Comparison of ENCODE assay signal across 10 mouse cellular contexts in the genomic region with DNA sequence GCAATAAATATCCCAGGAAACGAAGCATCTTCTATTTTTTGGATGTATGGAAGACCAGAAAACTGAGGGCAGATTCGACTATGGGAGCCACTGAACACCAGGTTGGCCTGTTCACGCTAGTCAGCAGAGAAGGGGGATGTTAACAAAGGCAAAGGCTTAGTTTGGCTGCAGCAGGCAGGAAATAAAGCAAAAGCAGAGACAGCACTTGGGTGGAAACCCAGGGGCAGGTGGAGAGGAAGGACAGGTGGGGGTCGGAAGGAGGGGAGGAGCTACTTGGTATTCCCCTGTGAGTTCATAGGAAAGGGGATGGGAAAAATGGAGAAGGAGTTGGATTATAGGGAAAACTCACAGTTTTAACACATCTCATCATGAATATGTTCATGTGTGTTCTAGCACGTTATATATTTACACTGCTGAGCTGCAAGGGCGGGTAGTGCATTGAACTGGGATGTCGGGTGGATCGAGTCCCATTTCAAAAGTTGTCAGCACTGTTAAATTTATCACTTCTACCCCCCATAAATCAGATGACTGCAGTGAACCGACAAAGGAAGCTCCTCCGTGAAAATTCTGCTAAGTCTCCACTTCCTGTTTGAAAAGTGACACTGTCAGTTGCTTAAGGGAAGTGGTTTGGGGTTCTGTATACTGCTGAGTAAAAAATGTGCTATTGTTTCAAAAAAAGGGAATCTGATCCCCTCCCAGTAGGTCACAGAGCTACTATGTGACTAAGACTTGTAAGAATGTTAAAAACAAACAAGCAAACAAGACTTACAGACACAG. TPM values are rescaled to one million over a fixed set of nuclear protein-coding genes. Genes with fewer than 3 reads are reported as not detected.
DNase-seq lines count a peak whose midpoint lies in the region; ATAC-seq and TF ChIP-seq lines count a peak whose summit lies in the region.
"Had no signal": no experiment of that assay in that cellular context is flagged by ENCODE, and none has a peak within 500 bp of the region (broad histone marks: within the 10 kb centered on the region; RNA-seq: fewer than 3 reads in every experiment).

No protein-coding gene starts in this region.

- H3K9me3 ChIP-seq in intestine, embryonic 15.5 days: no peaks in the 10 kb centered on the region

- peak; percentile 41 for DNase-seq in kidney, adult 2 months
- DNase-seq in kidney, postnatal 25 days: no peak
- DNase-seq in MEL-GATA-1-ER (ENCODE audit: extremely low read depth, low read depth): peak; percentile 59
- no peak for DNase-seq in layer of hippocampus, adult 9-11 months
- DNase-seq in spleen, postnatal 10 days (ENCODE audit: low spot score in 2 of 2): no peak
- DNase-seq: layer of hippocampus, postnatal 36 days; right cerebral cortex, postnatal 25 days had no signal

- no peak overlapping the region for H3K27ac ChIP-seq in kidney, adult 2 months (ENCODE audit: insufficient read depth, low read depth, low read length)
- no peak overlapping the region for H3K27ac ChIP-seq in intestine, embryonic 15.5 days

- no peaks in the 10 kb centered on the region for H3K36me3 ChIP-seq in kidney, adult 2 months (ENCODE audit: control insufficient read depth, insufficient read depth, low read length)
- H3K36me3 ChIP-seq in intestine, embryonic 15.5 days: no peaks in the 10 kb centered on the region

- TF ChIP-seq POLR2A in kidney, adult 2 months (IDR thresholded peaks at IDR 0.05; ENCODE audit: low read depth, low read length): no peak

- peak overlapping the region; percentile 11; the same call in 1 of the 2 replicates for H3K4me2 ChIP-seq in intestine, embryonic 15.5 days (replicated peaks)

- WGBS in kidney, adult 2 months: 19% methylated on average over 10 of the region's 10 CpGs
- WGBS in intestine, embryonic 15.5 days: 27% methylated on average over 10 of the region's 10 CpGs

- no peak overlapping the region for H3K4me3 ChIP-seq in kidney, adult 2 months (ENCODE audit: insufficient read depth, low read depth, low read length)
- no peak overlapping the region for H3K4me3 ChIP-seq in intestine, embryonic 15.5 days (replicated peaks)

- no peak for TF ChIP-seq CTCF in kidney, adult 2 months (conservative IDR thresholded peaks at IDR 0.05; ENCODE audit: insufficient read depth, insufficient read length, low read depth, low read length)

- no peaks in the 10 kb centered on the region for H3K4me1 ChIP-seq in kidney, adult 2 months (ENCODE audit: control insufficient read depth, insufficient read depth, low read length)
- peaks cover 10% of the 10 kb centered on the region for H3K4me1 ChIP-seq in intestine, embryonic 15.5 days (replicated peaks)

- H3K27me3 ChIP-seq in kidney, adult 2 months (replicated peaks; ENCODE audit: control insufficient read depth, insufficient read depth, low read length): no peaks in the 10 kb centered on the region
- no peaks in the 10 kb centered on the region for H3K27me3 ChIP-seq in intestine, embryonic 15.5 days (replicated peaks)

- no peak overlapping the region for H3K9ac ChIP-seq in intestine, embryonic 15.5 days

- 0 out of 2 replicates have a peak, but pooled peaks have one; percentile 53 for ATAC-seq in intestine, embryonic 15.5 days
- peak; percentile 77 for ATAC-seq in neutrophil, adult 5-6 weeks (ENCODE audit: extremely low read depth, insufficient number of reproducible peaks, low FRiP score, poor library complexity, severe bottlenecking)
- ATAC-seq in megakaryocyte-erythroid progenitor cell, adult 5-6 weeks (replicated peaks; ENCODE audit: low FRiP score, low TSS enrichment, poor library complexity, severe bottlenecking): no peak

RNA-seq across cellular contexts. Expression of gene Slc9a9, which starts 21.8 kb away (rescaled TPM):
- 1.2 and 1.5 TPM in 2 replicates for polyA plus RNA-seq in kidney, adult 2 months (2012; rRNA removed)
- polyA plus RNA-seq in intestine, embryonic 15.5 days (2015; fragmentation: Nextera tagmentation; extraction: Ambion mirVana): 2.4 and 3.0 TPM in 2 replicates
- 29.0 and 31.4 TPM in 2 replicates for total RNA-seq in neutrophil, adult 5-6 weeks (2017)
- 3.0 and 5.7 TPM in 2 replicates for total RNA-seq in megakaryocyte-erythroid progenitor cell, adult 5-6 weeks (2014; fragmentation: Nextera tagmentation)
- total RNA-seq in megakaryocyte-erythroid progenitor cell, adult 5-6 weeks (2017): 2.9 and 6.1 TPM in 2 replicates

Comparison
In these comparisons a context has a peak if more than half of its experiments do, and no peak if none do; other contexts are left out.
1. DNase-seq: peak in kidney, adult 2 months (single experiment) and MEL-GATA-1-ER (single experiment); none in kidney, postnatal 25 days (0 of 2), layer of hippocampus, adult 9-11 months (single experiment) and spleen, postnatal 10 days (0 of 2).